ENCODE assay signal across 21 mouse cellular contexts in the genomic region with DNA sequence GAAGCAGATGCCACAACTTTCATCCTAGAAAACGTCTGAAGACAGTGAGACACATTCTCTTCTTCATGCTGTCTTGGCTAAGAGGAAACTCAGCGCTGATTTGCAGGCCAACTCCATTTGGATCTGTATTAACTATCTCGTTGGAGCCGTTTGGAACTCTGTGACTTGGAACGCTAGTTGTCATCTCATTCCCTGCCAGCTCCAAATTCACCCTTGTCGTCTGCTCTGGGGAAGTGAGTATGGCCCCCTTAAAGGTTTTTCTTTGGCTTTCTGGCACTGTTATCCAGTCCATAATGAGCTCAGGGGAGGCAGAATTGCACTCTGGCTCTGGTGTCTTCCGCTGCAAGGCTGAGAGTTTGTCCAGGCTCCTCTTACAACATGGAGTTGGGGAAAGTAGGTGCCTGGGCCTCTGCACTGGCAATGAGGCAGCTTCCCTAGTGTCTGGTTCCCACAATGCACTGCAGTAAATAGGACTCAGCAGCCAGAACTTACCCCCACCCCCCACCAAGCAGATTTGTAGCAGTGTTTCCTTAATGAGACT.
DNase-seq lines count a peak whose midpoint lies in the region; ATAC-seq and TF ChIP-seq lines count a peak whose summit lies in the region.
"Had no signal": no experiment of that assay in that cellular context is flagged by ENCODE, and none has a peak within 500 bp of the region (broad histone marks: within the 10 kb centered on the region; RNA-seq: fewer than 3 reads in every experiment).

No protein-coding gene starts in this region.

- no peak overlapping the region for H3K4me2 ChIP-seq in forebrain, embryonic 15.5 days (replicated peaks)
- H3K4me2 ChIP-seq in forebrain, embryonic 11.5 days (ENCODE audit: low read depth, low read length, severe bottlenecking) = no peak overlapping the region
- H3K4me2 ChIP-seq in limb, embryonic 15.5 days = no peak overlapping the region
- H3K4me2 ChIP-seq: hindbrain, embryonic 13.5 days; liver, embryonic 15.5 days; midbrain, embryonic 11.5 days had no signal

- H3K4me3 ChIP-seq in forebrain, embryonic 15.5 days = no peak overlapping the region
- no peak overlapping the region for H3K4me3 ChIP-seq in forebrain, embryonic 11.5 days (ENCODE audit: low read depth, low read length)
- no peak overlapping the region for H3K4me3 ChIP-seq in layer of hippocampus, adult 2 months
- H3K4me3 ChIP-seq in testis, adult 2 months (ENCODE audit: control insufficient read depth, low read depth, low read length) = peak overlapping the region; percentile 6; the same call in 1 of the 2 replicates
- H3K4me3 ChIP-seq in limb, embryonic 15.5 days = no peak overlapping the region
- H3K4me3 ChIP-seq: heart, embryonic 10.5 days; hindbrain, embryonic 13.5 days; liver, embryonic 15.5 days had no signal

- peaks cover 3% of the 10 kb centered on the region; the same call in 1 of the 2 replicates for H3K4me1 ChIP-seq in forebrain, embryonic 15.5 days
- H3K4me1 ChIP-seq in forebrain, embryonic 11.5 days (replicated peaks; ENCODE audit: control insufficient read depth, insufficient read depth, low read length) = no peaks in the 10 kb centered on the region
- H3K4me1 ChIP-seq in testis, adult 2 months (ENCODE audit: control insufficient read depth, insufficient read depth, low read length) = peaks cover 2% of the 10 kb centered on the region; the same call in 1 of the 2 replicates
- peaks cover 7% of the 10 kb centered on the region; the same call in 1 of the 2 replicates for H3K4me1 ChIP-seq in limb, embryonic 15.5 days
- H3K4me1 ChIP-seq: heart, embryonic 10.5 days; hindbrain, embryonic 13.5 days; liver, embryonic 15.5 days had no signal

- no peak overlapping the region for H3K9ac ChIP-seq in forebrain, embryonic 15.5 days (replicated peaks)
- H3K9ac ChIP-seq in forebrain, embryonic 11.5 days (ENCODE audit: low read length) = no peak overlapping the region
- no peak overlapping the region for H3K9ac ChIP-seq in limb, embryonic 15.5 days
- H3K9ac ChIP-seq: hindbrain, embryonic 13.5 days; liver, embryonic 15.5 days had no signal

- H3K27ac ChIP-seq in forebrain, embryonic 15.5 days (replicated peaks) = peak overlapping the region; percentile 81
- H3K27ac ChIP-seq in forebrain, embryonic 11.5 days (ENCODE audit: low read depth, low read length) = no peak overlapping the region
- H3K27ac ChIP-seq in layer of hippocampus, adult 2 months = peak overlapping the region; percentile 51
- no peak overlapping the region for H3K27ac ChIP-seq in testis, adult 2 months (ENCODE audit: control insufficient read depth, insufficient read depth, low read depth, low read length)
- H3K27ac ChIP-seq in limb, embryonic 15.5 days = peak overlapping the region; percentile 0; the same call in 1 of the 2 replicates
- H3K27ac ChIP-seq: heart, embryonic 10.5 days; hindbrain, embryonic 13.5 days; liver, embryonic 15.5 days had no signal

- DNase-seq in forebrain, embryonic 11.5 days (ENCODE audit: low spot score) = no peak
- DNase-seq in layer of hippocampus, adult 2 months (ENCODE audit: low spot score in 2 of 2) = no peak
- DNase-seq in layer of hippocampus, adult 11-12 months (ENCODE audit: low spot score) = no peak
- DNase-seq in testis, postnatal 10 days (ENCODE audit: low spot score) = no peak
- DNase-seq in right cerebral cortex, postnatal 25 days = no peak
- DNase-seq: adrenal gland, adult 2 months; cerebellum, adult 2 months; kidney, adult 18-20 months; kidney, postnatal 4 days; liver; right cerebral cortex, postnatal 14 days; spleen, adult 18-20 months; thymus, postnatal 25 days had no signal

- no peaks in the 10 kb centered on the region for H3K27me3 ChIP-seq in forebrain, embryonic 15.5 days
- no peaks in the 10 kb centered on the region for H3K27me3 ChIP-seq in forebrain, embryonic 11.5 days (ENCODE audit: control insufficient read depth, insufficient read depth, low read length)
- H3K27me3 ChIP-seq in testis, adult 2 months (ENCODE audit: control insufficient read depth, insufficient read depth, low read length) = no peaks in the 10 kb centered on the region
- H3K27me3 ChIP-seq in limb, embryonic 15.5 days = no peaks in the 10 kb centered on the region
- H3K27me3 ChIP-seq: hindbrain, embryonic 13.5 days; liver, embryonic 15.5 days had no signal

- no peaks in the 10 kb centered on the region for H3K36me3 ChIP-seq in forebrain, embryonic 15.5 days
- H3K36me3 ChIP-seq in forebrain, embryonic 11.5 days (ENCODE audit: control insufficient read depth, insufficient read depth, low read length) = no peaks in the 10 kb centered on the region
- H3K36me3 ChIP-seq in testis, adult 2 months (ENCODE audit: control insufficient read depth, insufficient read depth, low read length) = no peaks in the 10 kb centered on the region
- H3K36me3 ChIP-seq in limb, embryonic 15.5 days = no peaks in the 10 kb centered on the region
- H3K36me3 ChIP-seq: heart, embryonic 10.5 days; hindbrain, embryonic 13.5 days; liver, embryonic 15.5 days had no signal

- no peaks in the 10 kb centered on the region for H3K9me3 ChIP-seq in forebrain, embryonic 15.5 days
- no peaks in the 10 kb centered on the region for H3K9me3 ChIP-seq in forebrain, embryonic 11.5 days (ENCODE audit: control insufficient read depth, low read length)
- no peaks in the 10 kb centered on the region for H3K9me3 ChIP-seq in limb, embryonic 15.5 days
- H3K9me3 ChIP-seq: heart, embryonic 10.5 days; hindbrain, embryonic 13.5 days; liver, embryonic 15.5 days had no signal

- peak; percentile 65 for ATAC-seq in forebrain, embryonic 15.5 days (replicated peaks)
- ATAC-seq in forebrain, embryonic 11.5 days (replicated peaks; ENCODE audit: low FRiP score) = no peak
- ATAC-seq in limb, embryonic 15.5 days (ENCODE audit: insufficient number of reproducible peaks, low FRiP score, low TSS enrichment, low read depth) = no peak
- ATAC-seq: inflammation-experienced regulatory T-cells, adult 6 months had no signal

- 76% methylated on average over 7 of the region's 7 CpGs for WGBS in forebrain, embryonic 15.5 days
- WGBS in forebrain, embryonic 11.5 days = 88% methylated on average over 7 of the region's 7 CpGs
- WGBS in limb, embryonic 15.5 days = 54% methylated on average over 7 of the region's 7 CpGs

- no peak for TF ChIP-seq POLR2A in testis, adult 2 months (IDR thresholded peaks at IDR 0.05; ENCODE audit: control insufficient read depth, low read depth, low read length)

- TF ChIP-seq CTCF in layer of hippocampus, adult 2 months (conservative IDR thresholded peaks at IDR 0.05) = no peak
- TF ChIP-seq CTCF in testis, adult 2 months (IDR thresholded peaks at IDR 0.05; ENCODE audit: control insufficient read depth, insufficient read depth, insufficient replicate concordance, low read depth, low read length) = no peak

Comparison
In these comparisons a context has a peak if more than half of its experiments do, and no peak if none do; other contexts are left out.
1. H3K27ac ChIP-seq: peak in forebrain, embryonic 15.5 days (single experiment), layer of hippocampus, adult 2 months (single experiment) and limb, embryonic 15.5 days (single experiment); none in forebrain, embryonic 11.5 days (single experiment) and testis, adult 2 months (single experiment).